Mouse (Mus musculus) cerebellum, postnatal 25 days (tissue): ENCODE data around the gene Pcnx.

Experiments used
- DNase-seq, 2 experiments: peaks; one replicate each; pipeline ENCODE4 v3.0.0; 2021; ENCODE audit warnings: mixed read lengths in 2 of 2

Pcnx gene

GRCm38 (mm10) chr12:81859351-81860307 lies at the start of gene Pcnx:
Gene Pcnx, plus strand, starts transcription at chr12:81860023.
- DNase-seq = peak; percentile 90 to 95

GRCm38 (mm10) chr12:81810417-81810816 lies 49.4 kb upstream of the Pcnx start:
- no peak for DNase-seq

GRCm38 (mm10) chr12:81814742-81815141 lies 45.1 kb upstream of the Pcnx start:
- no peak for DNase-seq

- DNase-seq = no peak
Observed at GRCm38 (mm10) chr12:81816330-81817125, 43.3 kb upstream of the Pcnx start.

GRCm38 (mm10) chr12:81817126-81817505 lies 42.7 kb upstream of the Pcnx start:
- DNase-seq = no peak

- DNase-seq = peak; percentile 46 to 62
Observed at GRCm38 (mm10) chr12:81820700-81821099, 39.1 kb upstream of the Pcnx start.

GRCm38 (mm10) chr12:81822176-81822575 lies 37.6 kb upstream of the Pcnx start:
- no peak for DNase-seq

GRCm38 (mm10) chr12:81822778-81823480 lies 36.9 kb upstream of the Pcnx start:
- DNase-seq = peak; percentile 71 to 78

- DNase-seq = no peak
Observed at GRCm38 (mm10) chr12:81828355-81828754, 31.5 kb upstream of the Pcnx start.

- no peak for DNase-seq
Observed at GRCm38 (mm10) chr12:81832039-81832738, 27.6 kb upstream of the Pcnx start.

- DNase-seq = no peak
Observed at GRCm38 (mm10) chr12:81833094-81833493, 26.7 kb upstream of the Pcnx start.

GRCm38 (mm10) chr12:81836162-81836561 lies 23.7 kb upstream of the Pcnx start:
- no peak for DNase-seq

GRCm38 (mm10) chr12:81837463-81837862 lies 22.4 kb upstream of the Pcnx start:
- DNase-seq = no peak

GRCm38 (mm10) chr12:81839663-81840062 lies 20.2 kb upstream of the Pcnx start:
- DNase-seq = no peak

- DNase-seq = no peak
Observed at GRCm38 (mm10) chr12:81841046-81841445, 18.8 kb upstream of the Pcnx start.

GRCm38 (mm10) chr12:81843501-81843900 lies 16.3 kb upstream of the Pcnx start:
- peak; percentile 75 to 85 for DNase-seq

GRCm38 (mm10) chr12:81844572-81844971 lies 15.3 kb upstream of the Pcnx start:
- DNase-seq = no peak

- no peak for DNase-seq
Observed at GRCm38 (mm10) chr12:81844981-81845380, 14.8 kb upstream of the Pcnx start.

- no peak for DNase-seq
Observed at GRCm38 (mm10) chr12:81849629-81850028, 10.2 kb upstream of the Pcnx start.

- DNase-seq = no peak
Observed at GRCm38 (mm10) chr12:81852551-81852950, 7.3 kb upstream of the Pcnx start.

GRCm38 (mm10) chr12:81852977-81853376 lies 6.8 kb upstream of the Pcnx start:
- DNase-seq = no peak

GRCm38 (mm10) chr12:81853543-81853942 lies 6.3 kb upstream of the Pcnx start:
- no peak for DNase-seq
